Mouse (Mus musculus) mouse embryonic stem cell (cell line): ENCODE data around the gene Tfg.

Experiments used
- in situ Hi-C, 2 experiments: fragments of 300-500 bp; cut with MboI; formaldehyde crosslinking; loops; 1 replicate in 1 of 2; 3 replicates in 1 of 2; pipeline ENCODE4 v1.14.3; 2019 to 2020; ENCODE audit warnings: low sequenced_read_pairs in 2 of 2, low pct_unique_long_range_greater_than_20kb in 1 of 2, mixed read lengths in 1 of 2; ENCODE audit not compliant: unreplicated experiment in 1 of 2

Tfg gene

GRCm38 (mm10) chr16:56655193-56655910 lies 61.9 kb downstream of the Tfg start:
- in situ Hi-C loops, result no loop called here

- in situ Hi-C loops, result no loop called here
Measured at GRCm38 (mm10) chr16:56646382-56647172, 70.7 kb downstream of the Tfg start.

GRCm38 (mm10) chr16:56645251-56645650 lies 72.0 kb downstream of the Tfg start:
- in situ Hi-C loops, result no loop called here
